Mouse (Mus musculus) MEL (cell line): ENCODE results near the gene Brinp3. TPM values are rescaled to one million over a fixed set of nuclear protein-coding genes. Genes with fewer than 3 reads are reported as not detected.

ENCODE experiments used
- DNase-seq: peaks from one replicate; pipeline ENCODE4 v3.0.0; 2011; ENCODE audit warnings: low read depth, low spot score
- H3K27ac ChIP-seq: 2 replicates; pipeline ENCODE4 v1.5.1; 2012; ENCODE audit warnings: low read depth, mild to moderate bottlenecking, control low read depth, low read length, moderate library complexity; ENCODE audit not compliant: control insufficient read depth
- H3K27me3 ChIP-seq, 2 experiments: fragments of 150-350 bp in 1 of 2; sonication (generic) in 1 of 2; 2 replicates each; pipeline ENCODE4 v1.6.1; 2012; ENCODE audit warnings: low read length in 2 of 2, mild to moderate bottlenecking in 2 of 2, improper control_type of control experiment in 1 of 2, moderate library complexity in 1 of 2; ENCODE audit not compliant: insufficient read depth in 2 of 2, control insufficient read depth in 1 of 2
- H3K36me3 ChIP-seq, 2 experiments: 2 replicates each; pipeline ENCODE4 v1.6.1; 2012 to 2014; ENCODE audit warnings: low read length in 2 of 2, improper control_type of control experiment in 1 of 2, inconsistent platforms in 1 of 2, mild to moderate bottlenecking in 1 of 2; ENCODE audit not compliant: insufficient read depth in 2 of 2, control insufficient read depth in 1 of 2
- H3K4me1 ChIP-seq, 2 experiments: fragments of 150-350 bp in 1 of 2; sonication (generic) in 1 of 2; 2 replicates each; pipeline ENCODE4 v1.6.1; 2012; ENCODE audit warnings: low read length in 2 of 2, improper control_type of control experiment in 1 of 2, mild to moderate bottlenecking in 1 of 2; ENCODE audit not compliant: insufficient read depth in 2 of 2, control insufficient read depth in 1 of 2
- H3K4me3 ChIP-seq, 2 experiments: fragments of 150-350 bp in 1 of 2; sonication (generic) in 1 of 2; 2 replicates each; pipeline ENCODE4 v1.5.1; 2012; ENCODE audit warnings: low read depth in 2 of 2, low read length in 2 of 2, mild to moderate bottlenecking in 2 of 2, moderate library complexity in 2 of 2, control low read depth in 1 of 2, improper control_type of control experiment in 1 of 2; ENCODE audit not compliant: control insufficient read depth in 1 of 2, insufficient read depth in 1 of 2
- H3K79me2 ChIP-seq: 2 replicates; pipeline ENCODE4 v1.6.1; 2012; ENCODE audit warnings: mild to moderate bottlenecking, low read length, moderate library complexity; ENCODE audit not compliant: control insufficient read depth, poor library complexity, insufficient read depth
- H3K9ac ChIP-seq: 2 replicates; pipeline ENCODE4 v1.6.1; 2012; ENCODE audit warnings: low read depth, mild to moderate bottlenecking, control low read depth, low read length, moderate library complexity; ENCODE audit not compliant: control insufficient read depth, poor library complexity, severe bottlenecking
- H3K9me3 ChIP-seq: fragments of 150-350 bp; sonication (generic); replicated peaks from 2 replicates; pipeline ENCODE4 v1.6.1; 2012; ENCODE audit warnings: mild to moderate bottlenecking, low read length, improper control_type of control experiment, moderate library complexity; ENCODE audit not compliant: insufficient read depth
- CHD1 ChIP-seq: IDR thresholded peaks from 2 replicates; pipeline ENCODE4 v1.6.1; 2012; ENCODE audit warnings: low read depth, mild to moderate bottlenecking, inconsistent platforms, low read length, improper control_type of control experiment
- CHD2 ChIP-seq: IDR thresholded peaks from 2 replicates; pipeline ENCODE4 v1.6.1; 2011; ENCODE audit warnings: low read length, improper control_type of control experiment
- CTCF ChIP-seq, 3 experiments: IDR thresholded peaks in 2 of 3; conservative IDR thresholded peaks in 1 of 3; 2 replicates each; pipeline ENCODE4 v1.5.1; 2011 to 2012; ENCODE audit warnings: low read length in 3 of 3, low read depth in 2 of 3, mild to moderate bottlenecking in 2 of 3, improper control_type of control experiment in 1 of 3, inconsistent platforms in 1 of 3, mixed read lengths in 1 of 3, moderate library complexity in 1 of 3; ENCODE audit not compliant: control insufficient read depth in 1 of 3, insufficient read depth in 1 of 3, poor library complexity in 1 of 3, severe bottlenecking in 1 of 3
- ETS1 ChIP-seq: IDR thresholded peaks from 2 replicates; pipeline ENCODE4 v1.6.1; 2012; ENCODE audit warnings: low read depth, mild to moderate bottlenecking, inconsistent platforms, low read length, improper control_type of control experiment, moderate library complexity
- GATA1 ChIP-seq: IDR thresholded peaks from 2 replicates; pipeline ENCODE4 v1.6.1; 2011; ENCODE audit warnings: low read depth, low read length, improper control_type of control experiment
- JUND ChIP-seq: IDR thresholded peaks from 2 replicates; pipeline ENCODE4 v1.6.1; 2011; ENCODE audit warnings: low read depth, mild to moderate bottlenecking, improper control_type of control experiment, low read length
- KAT2A ChIP-seq: conservative IDR thresholded peaks from 2 replicates; pipeline ENCODE4 v1.6.1; 2012; ENCODE audit warnings: low read depth, low read length, improper control_type of control experiment, inconsistent platforms
- MAX ChIP-seq: IDR thresholded peaks from 2 replicates; pipeline ENCODE4 v1.6.1; 2011; ENCODE audit warnings: low read length, improper control_type of control experiment
- MAZ ChIP-seq: IDR thresholded peaks from 2 replicates; pipeline ENCODE4 v1.6.1; 2012; ENCODE audit warnings: low read depth, mild to moderate bottlenecking, inconsistent platforms, low read length, improper control_type of control experiment
- MEF2A ChIP-seq: IDR thresholded peaks from 2 replicates; pipeline ENCODE4 v1.6.1; 2014; ENCODE audit warnings: low read depth, mild to moderate bottlenecking, inconsistent platforms, low read length, improper control_type of control experiment; ENCODE audit not compliant: poor library complexity, insufficient replicate concordance, severe bottlenecking; ENCODE audit errors: extremely low read depth
- MYB ChIP-seq: IDR thresholded peaks from 2 replicates; pipeline ENCODE4 v1.6.1; 2011; ENCODE audit warnings: mild to moderate bottlenecking, low read depth, low read length, improper control_type of control experiment
- MYC ChIP-seq: IDR thresholded peaks from 2 replicates; pipeline ENCODE4 v1.6.1; 2011; ENCODE audit warnings: low read depth, mild to moderate bottlenecking, low read length, improper control_type of control experiment, moderate library complexity
- NELFE ChIP-seq: IDR thresholded peaks from 2 replicates; pipeline ENCODE4 v1.6.1; 2011; ENCODE audit warnings: low read depth, low read length, improper control_type of control experiment
- POLR2AphosphoS2 ChIP-seq: IDR thresholded peaks from 2 replicates; pipeline ENCODE4 v1.6.1; 2011; ENCODE audit warnings: low read length, improper control_type of control experiment
- POLR2AphosphoS5 ChIP-seq: IDR thresholded peaks from 2 replicates; pipeline ENCODE4 v1.6.1; 2012; ENCODE audit warnings: low read depth, borderline replicate concordance, mild to moderate bottlenecking, inconsistent platforms, low read length, moderate library complexity, mixed read lengths
- SMC3 ChIP-seq: IDR thresholded peaks from 2 replicates; pipeline ENCODE4 v1.6.1; 2011; ENCODE audit warnings: low read depth, low read length, improper control_type of control experiment
- USF2 ChIP-seq, 2 experiments: IDR thresholded peaks; 2 replicates each; pipeline ENCODE4 v1.6.1; 2011 to 2012; ENCODE audit warnings: improper control_type of control experiment in 2 of 2, low read length in 2 of 2, borderline replicate concordance in 1 of 2, inconsistent platforms in 1 of 2, low read depth in 1 of 2, mild to moderate bottlenecking in 1 of 2; ENCODE audit not compliant: insufficient read depth in 1 of 2
- ZKSCAN1 ChIP-seq: IDR thresholded peaks from 2 replicates; pipeline ENCODE4 v1.6.1; 2012; ENCODE audit warnings: low read depth, mild to moderate bottlenecking, inconsistent platforms, low read length, improper control_type of control experiment, moderate library complexity
- ZMIZ1 ChIP-seq: IDR thresholded peaks from 2 replicates; pipeline ENCODE4 v1.6.1; 2012; ENCODE audit warnings: low read depth, mild to moderate bottlenecking, inconsistent platforms, low read length, improper control_type of control experiment, moderate library complexity
- polyA plus RNA-seq, 2 experiments: library from polyadenylated mRNA; stranded (reverse) in 1 of 2; unstranded in 1 of 2; fragments of >175 nt in 1 of 2; fragments of >200 nt in 1 of 2; gene quantifications; 2 replicates each; pipeline versions ENCODE4 v1.2.1 to v1.2.4; 2012; ENCODE audit warnings: low replicate concordance in 2 of 2, low read depth in 1 of 2; ENCODE audit not compliant: insufficient read length in 2 of 2, insufficient read depth in 1 of 2, missing spikeins in 1 of 2
- total RNA-seq: library from RNA; depleted of rRNA; stranded (reverse); fragments of 300-350 nt; gene quantifications from 2 replicates; pipeline ENCODE4 v1.2.3, GENCODE M21; 2012

Brinp3 gene
- total and polyA plus RNA-seq, 3 experiments, result not detected

GRCm38 (mm10) chr1:146751066-146751465 lies 256.5 kb downstream of the Brinp3 start:
- Histone ChIP-seq H3K4me1 (no peaks in the 10 kb centered on the region), H3K9me3 (no peaks in the 10 kb centered on the region), H3K27ac (no peak overlapping the region), H3K9ac (no peak overlapping the region), H3K79me2 (no peaks in the 10 kb centered on the region), H3K36me3 (no peaks in the 10 kb centered on the region), H3K27me3 (no peaks in the 10 kb centered on the region), H3K4me3 (no peak overlapping the region)
- DNase-seq, result no peak
- TF ChIP-seq MYB (no peak), GATA1 (no peak), MYC (no peak), NELFE (no peak), CTCF (IDR thresholded peaks at IDR 0.05 in 2 of 3, conservative IDR thresholded peaks at IDR 0.05 in 1 of 3; ENCODE audit: control insufficient read depth in 1 of 3, insufficient read depth in 1 of 3, low read depth in 2 of 3, low read length in 3 of 3, poor library complexity in 1 of 3, severe bottlenecking in 1 of 3) (no peak), SMC3 (no peak), JUND (no peak), KAT2A (no peak), CHD2 (no peak), ZKSCAN1 (no peak), ETS1 (no peak), ZMIZ1 (no peak), MEF2A (no peak), MAX (no peak), CHD1 (no peak), POLR2AphosphoS2 (no peak)

- Histone ChIP-seq H3K9ac (no peak overlapping the region), H3K9me3 (no peaks in the 10 kb centered on the region), H3K27me3 (no peaks in the 10 kb centered on the region), H3K79me2 (no peaks in the 10 kb centered on the region), H3K27ac (no peak overlapping the region), H3K4me3 (no peak overlapping the region), H3K4me1 (no peaks in the 10 kb centered on the region), H3K36me3 (no peaks in the 10 kb centered on the region)
- DNase-seq, result no peak
- no peak for TF ChIP-seq USF2 (IDR thresholded peaks at IDR 0.05; ENCODE audit: borderline replicate concordance in 1 of 2, insufficient read depth in 1 of 2, low read depth in 1 of 2, low read length in 2 of 2)
- no peak for TF ChIP-seq JUND
- no peak for TF ChIP-seq CHD2
- TF ChIP-seq POLR2AphosphoS5, result no peak
- TF ChIP-seq NELFE, result no peak
- no peak for TF ChIP-seq MAZ
Observed at GRCm38 (mm10) chr1:146783259-146783658, 288.7 kb downstream of the Brinp3 start.
